Mouse (Mus musculus) heart, adult 2 months (tissue): Measurements from ENCODE around the gene Dzip1. TPM values are rescaled to one million over a fixed set of nuclear protein-coding genes. Genes with fewer than 3 reads are reported as not detected.

Experiments used
- DNase-seq, 2 experiments: peaks; one replicate each; pipeline ENCODE4 v3.0.0; 2021
- H3K27ac ChIP-seq: fragments of 200-600 bp; 2 replicates; pipeline ENCODE4 v1.8.1; 2022
- H3K27me3 ChIP-seq: fragments of 200-500 bp; 2 replicates; pipeline ENCODE4 v1.6.1; 2012; ENCODE audit warnings: mild to moderate bottlenecking, low read length, inconsistent platforms, mixed read lengths; ENCODE audit not compliant: control insufficient read depth, insufficient read depth
- H3K36me3 ChIP-seq: fragments of 200-500 bp; 2 replicates; pipeline ENCODE4 v1.6.1; 2012; ENCODE audit warnings: low read length, inconsistent platforms; ENCODE audit not compliant: control insufficient read depth, insufficient read depth
- H3K4me1 ChIP-seq: fragments of 200-500 bp; 2 replicates; pipeline ENCODE4 v1.6.1; 2011; ENCODE audit warnings: low read length; ENCODE audit not compliant: control insufficient read depth, insufficient read depth
- H3K4me3 ChIP-seq: fragments of 200-600 bp; 2 replicates; pipeline ENCODE4 v1.8.1; 2022
- H3K79me2 ChIP-seq: fragments of 200-500 bp; replicated peaks from 2 replicates; pipeline ENCODE4 v1.6.1; 2012; ENCODE audit warnings: mild to moderate bottlenecking, inconsistent platforms, low read length, moderate library complexity, mixed read lengths; ENCODE audit not compliant: control insufficient read depth, insufficient read depth
- H3K9ac ChIP-seq: fragments of 200-500 bp; 2 replicates; pipeline ENCODE4 v1.6.1; 2012; ENCODE audit warnings: low read depth, mild to moderate bottlenecking, control low read depth, inconsistent platforms, low read length, mixed read lengths
- CTCF ChIP-seq: fragments of 200-600 bp; IDR thresholded peaks from 2 replicates; pipeline ENCODE4 v1.8.1; 2022; ENCODE audit warnings: antibody characterized with exemption, mild to moderate bottlenecking, moderate library complexity
- EP300 ChIP-seq: fragments of 200-500 bp; IDR thresholded peaks from 2 replicates; pipeline ENCODE4 v1.6.1; 2011; ENCODE audit warnings: low read depth, low read length, control low read depth; ENCODE audit not compliant: insufficient read depth
- POLR2A ChIP-seq: fragments of 200-500 bp; IDR thresholded peaks from 2 replicates; pipeline ENCODE4 v1.6.1; 2011; ENCODE audit warnings: mild to moderate bottlenecking, low read depth, low read length, control low read depth; ENCODE audit not compliant: insufficient read depth
- whole genome bisulfite sequencing: fragments of 180-500 bp; shearing (Covaris S2); methylation state at CpG from one replicate; pipeline ENCODE4 v1.1.7; 2018; 5-methylcytosine and 5-hydroxymethylcytosine counted together
- intact Hi-C: fragments of 180-260 bp; cut with DNase I; formaldehyde crosslinking; loops from one replicate; pipeline ENCODE4 v1.15.1; 2025
- long read RNA-seq: library from polyadenylated mRNA; stranded (forward); transcript quantifications from one replicate; pipeline ENCODE4 v2.0.0, GENCODE M21; 2021
- polyA plus RNA-seq: library from polyadenylated mRNA; depleted of rRNA; stranded (reverse); fragments of >200 nt; gene quantifications from 2 replicates; pipeline ENCODE4 v1.2.3, GENCODE M21; 2012; rRNA removed
- total RNA-seq, 2 experiments: library from RNA; stranded (reverse); gene quantifications; 2 replicates each; pipeline ENCODE4 v1.2.3; 2021

Dzip1 gene
- total RNA-seq (1 to 10 TPM; 1.9 to 2.8 TPM), polyA plus RNA-seq (2.2 and 2.8 TPM in 2 replicates)
- long read RNA-seq: 0 reads

- Histone ChIP-seq H3K9ac (peak within 1 kb of the TSS; percentile 67), H3K27me3 (peaks cover 3% of the 10 kb centered on the region; the same call in 1 of the 2 replicates), H3K4me3 (peak within 1 kb of the TSS; percentile 57), H3K27ac (peak within 1 kb of the TSS; percentile 40), H3K4me1 (no peaks in the 10 kb centered on the region; the same call in 1 of the 2 replicates), H3K36me3 (no peaks in the 10 kb centered on the region), H3K79me2 (no peaks in the 10 kb centered on the region)
- 5% methylated on average over 55 of the region's 55 CpGs for WGBS
- peak; percentile 67 to 77 for DNase-seq
- TF ChIP-seq EP300 (no peak), POLR2A (no peak), CTCF (no peak)
- intact Hi-C loops: no loop called here
Measured at GRCm38 (mm10) chr14:118924673-118925615, at the start of gene Dzip1. Dzip1 (minus strand) TSS chr14:118925460.

GRCm38 (mm10) chr14:118972268-118972667 lies 47.0 kb upstream of the Dzip1 start:
- Histone ChIP-seq H3K27me3 (no peaks in the 10 kb centered on the region), H3K36me3 (peaks cover 3% of the 10 kb centered on the region), H3K79me2 (no peaks in the 10 kb centered on the region), H3K4me3 (no peak overlapping the region), H3K9ac (no peak overlapping the region), H3K4me1 (no peaks in the 10 kb centered on the region), H3K27ac (no peak overlapping the region)
- no peak for DNase-seq
- 91% methylated on average over 6 of the region's 6 CpGs for WGBS
- TF ChIP-seq EP300 (no peak), POLR2A (no peak), CTCF (no peak)
- intact Hi-C loops: no loop called here

- 66% methylated on average over 7 of the region's 7 CpGs for WGBS
- no peaks in the 10 kb centered on the region for H3K4me1 ChIP-seq
- no peaks in the 10 kb centered on the region for H3K27me3 ChIP-seq
- no peak overlapping the region for H3K27ac ChIP-seq
- intact Hi-C loops: no loop called here
- DNase-seq: no peak
- H3K36me3 ChIP-seq: no peaks in the 10 kb centered on the region; the same call in 1 of the 2 replicates
- H3K79me2 ChIP-seq: no peaks in the 10 kb centered on the region
- no peak overlapping the region for H3K4me3 ChIP-seq
- TF ChIP-seq CTCF (no peak), EP300 (no peak), POLR2A (no peak)
- no peak overlapping the region for H3K9ac ChIP-seq
Measured at GRCm38 (mm10) chr14:118967646-118968045, 42.4 kb upstream of the Dzip1 start.

- no peak for TF ChIP-seq POLR2A
- TF ChIP-seq CTCF: no peak
- TF ChIP-seq EP300: no peak
- no peak for DNase-seq
- WGBS: 82% methylated on average over 4 of the region's 4 CpGs
- Histone ChIP-seq H3K27ac (no peak overlapping the region), H3K4me1 (no peaks in the 10 kb centered on the region), H3K9ac (no peak overlapping the region), H3K27me3 (no peaks in the 10 kb centered on the region), H3K36me3 (no peaks in the 10 kb centered on the region; the same call in none of the 2 replicates), H3K4me3 (no peak overlapping the region), H3K79me2 (no peaks in the 10 kb centered on the region)
- intact Hi-C loops: no loop called here
Measured at GRCm38 (mm10) chr14:118965356-118966000, 40.2 kb upstream of the Dzip1 start.

GRCm38 (mm10) chr14:118958010-118958409 lies 32.8 kb upstream of the Dzip1 start:
- Histone ChIP-seq H3K4me1 (no peaks in the 10 kb centered on the region), H3K36me3 (no peaks in the 10 kb centered on the region; the same call in 1 of the 2 replicates), H3K9ac (no peak overlapping the region), H3K27ac (no peak overlapping the region), H3K79me2 (no peaks in the 10 kb centered on the region), H3K27me3 (no peaks in the 10 kb centered on the region), H3K4me3 (no peak overlapping the region)
- TF ChIP-seq EP300 (no peak), CTCF (no peak), POLR2A (no peak)
- DNase-seq: no peak
- intact Hi-C loops: no loop called here
- 84% methylated on average over 3 of the region's 3 CpGs for WGBS
